Mouse (Mus musculus) frontal cortex, adult (tissue): ENCODE data around the gene Ezr.

ENCODE experiments used
- ATAC-seq: cut with Nextera tagmentation; 2 replicates; pipeline ENCODE4 v1.9.2; 2017; ENCODE audit warnings: mild to moderate bottlenecking, moderate library complexity, mixed read lengths; ENCODE audit not compliant: low TSS enrichment

Gene Ezr

DNA sequence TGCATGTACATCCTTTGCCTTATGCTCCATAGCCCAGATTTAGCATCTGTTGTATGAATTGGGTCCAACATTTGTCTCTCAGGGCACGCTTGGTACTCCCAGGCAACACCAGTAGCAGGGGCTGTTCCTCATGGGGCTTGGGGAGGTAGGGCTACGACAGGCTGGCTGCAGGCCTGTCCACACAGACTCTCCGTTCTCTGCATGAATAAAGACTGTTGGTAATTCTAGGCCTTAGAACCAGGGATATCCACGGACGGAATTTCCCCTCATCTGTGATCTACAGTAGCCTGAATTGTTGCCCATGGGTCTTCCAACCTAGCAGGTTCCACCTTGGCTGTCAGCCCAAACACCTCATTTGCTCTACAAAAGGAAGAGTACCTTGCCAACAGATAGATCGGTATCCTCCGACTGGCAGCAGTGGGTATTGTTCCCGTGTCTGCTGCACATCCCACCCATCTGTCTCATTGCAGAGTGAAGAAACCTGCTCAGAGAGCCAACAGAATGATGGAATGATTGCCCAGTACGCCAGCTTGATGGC, 7.1 kb upstream of the Ezr start:
- ATAC-seq = no peak

GRCm38 (mm10) chr17:6789103-6789502, 6.5 kb upstream of the Ezr start:
- ATAC-seq = no peak

- ATAC-seq = no peak
Observed at GRCm38 (mm10) chr17:6787241-6787640, 4.7 kb upstream of the Ezr start.

- ATAC-seq = no peak
Observed at GRCm38 (mm10) chr17:6783756-6784357, 1.3 kb upstream of the Ezr start.

- ATAC-seq = peak; percentile 29; the same call in 1 of the 2 replicates
Observed at GRCm38 (mm10) chr17:6783006-6783661, 550 bp upstream of the Ezr start.

- ATAC-seq = no peak
Observed at GRCm38 (mm10) chr17:6782033-6782526, 504 bp downstream of the Ezr start.

- no peak for ATAC-seq
Observed at GRCm38 (mm10) chr17:6781273-6781672, 1.3 kb downstream of the Ezr start.

DNA sequence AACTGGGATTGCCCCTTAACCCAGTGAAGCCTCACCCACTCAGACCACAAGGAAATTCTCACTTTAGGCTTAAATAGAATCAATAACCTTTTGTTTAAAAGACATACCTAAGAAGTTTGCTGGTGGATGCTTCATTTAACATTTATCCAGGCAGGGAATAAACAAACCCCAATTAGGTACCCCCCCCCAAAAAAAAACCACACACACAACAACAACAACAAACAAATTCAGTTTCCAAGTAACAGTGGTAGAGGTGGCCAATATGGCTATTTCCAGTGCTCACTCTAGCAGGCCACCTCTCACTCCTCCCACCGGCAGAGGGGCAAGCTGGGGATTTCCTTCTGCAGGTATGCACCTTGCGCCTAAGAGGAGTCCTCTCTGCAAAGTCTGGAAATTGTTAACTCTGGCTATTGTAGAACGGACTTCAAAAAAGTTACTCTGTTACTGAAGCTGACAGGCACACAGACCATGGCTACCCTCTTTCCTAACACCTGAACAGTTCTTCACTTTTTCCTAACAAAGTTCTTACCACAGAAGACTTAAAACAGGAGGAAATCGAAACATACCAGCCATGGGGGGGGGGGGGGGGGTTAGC, 2.0 kb downstream of the Ezr start:
- no peak for ATAC-seq

- no peak for ATAC-seq
Observed at GRCm38 (mm10) chr17:6779632-6780031, 3.0 kb downstream of the Ezr start.

DNA sequence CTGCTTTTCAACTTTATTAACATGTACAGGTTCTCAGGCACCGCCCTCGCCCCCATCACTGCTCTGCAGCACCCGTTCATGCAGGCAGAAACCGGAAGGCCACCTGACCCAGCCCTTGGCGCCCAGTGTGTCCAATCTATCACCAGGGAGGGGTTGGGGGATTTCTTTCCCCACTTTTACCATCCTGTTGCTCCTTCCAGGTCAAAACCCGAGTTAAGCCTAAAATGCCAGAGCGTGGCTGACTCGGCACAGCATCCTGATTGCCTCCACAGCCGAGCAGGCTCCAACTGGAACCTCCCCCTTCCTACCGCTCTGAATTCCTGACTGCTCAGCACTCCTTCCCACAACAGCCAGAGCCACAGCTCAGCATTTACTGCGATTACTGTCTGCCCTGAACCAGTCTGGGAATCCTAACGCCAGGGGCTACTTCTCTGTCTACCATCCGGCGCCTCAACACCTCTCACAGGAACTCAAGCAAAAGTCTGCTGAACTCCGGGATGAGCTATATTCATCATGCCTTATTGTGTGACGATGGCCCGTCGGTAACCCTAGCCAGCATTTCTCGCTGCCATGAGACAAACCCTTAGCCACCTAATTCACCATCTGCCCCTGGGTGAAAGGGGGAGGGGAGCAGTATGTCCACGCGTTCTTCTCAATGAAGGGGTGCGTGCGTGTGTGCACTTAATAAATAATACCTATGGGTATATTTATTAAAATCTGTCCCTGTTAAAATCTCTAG, 3.6 kb downstream of the Ezr start:
- peak; percentile 61; the same call in 1 of the 2 replicates for ATAC-seq

GRCm38 (mm10) chr17:6778332-6778683, 4.3 kb downstream of the Ezr start:
- no peak for ATAC-seq

GRCm38 (mm10) chr17:6777629-6778331, 4.8 kb downstream of the Ezr start:
- ATAC-seq = no peak

DNA sequence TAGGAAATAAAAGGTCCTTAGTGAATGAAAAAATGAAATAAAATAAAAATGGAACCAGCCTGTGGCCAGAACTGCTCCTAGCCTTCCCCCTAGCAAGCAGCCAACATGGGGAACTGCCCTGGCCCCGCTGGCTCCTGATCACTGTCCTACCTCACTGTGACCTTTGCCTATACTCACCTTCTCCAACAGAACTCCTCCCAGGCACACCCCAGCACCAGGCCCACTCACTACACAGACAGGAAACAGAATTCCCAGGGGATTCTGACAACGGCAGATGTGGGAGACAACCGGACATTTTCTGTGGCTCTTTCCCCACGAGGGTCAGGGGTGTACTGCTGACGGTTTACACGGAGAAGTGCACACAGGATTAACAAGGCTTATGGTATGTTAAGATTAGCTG, 5.5 kb downstream of the Ezr start:
- ATAC-seq = no peak

DNA sequence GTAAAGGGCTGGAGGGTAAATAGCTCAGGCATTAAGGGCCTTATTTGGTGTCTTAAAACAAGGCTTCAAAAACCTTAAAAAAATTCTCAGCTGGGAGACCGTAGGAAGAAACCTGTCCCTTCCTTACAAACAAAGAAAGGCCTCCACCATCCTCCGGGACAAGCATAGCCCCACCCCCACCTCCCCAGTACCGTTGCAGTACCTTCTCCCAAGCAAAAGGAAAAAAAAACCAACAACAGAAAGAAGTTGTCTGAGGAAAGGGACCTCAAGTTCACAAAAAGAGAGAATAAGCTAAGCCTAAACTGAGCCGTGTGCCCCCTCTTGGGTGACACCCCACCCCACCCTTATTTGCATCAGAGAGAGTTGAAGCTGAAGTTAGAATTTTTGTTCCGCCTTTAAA, 6.0 kb downstream of the Ezr start:
- ATAC-seq = no peak

DNA sequence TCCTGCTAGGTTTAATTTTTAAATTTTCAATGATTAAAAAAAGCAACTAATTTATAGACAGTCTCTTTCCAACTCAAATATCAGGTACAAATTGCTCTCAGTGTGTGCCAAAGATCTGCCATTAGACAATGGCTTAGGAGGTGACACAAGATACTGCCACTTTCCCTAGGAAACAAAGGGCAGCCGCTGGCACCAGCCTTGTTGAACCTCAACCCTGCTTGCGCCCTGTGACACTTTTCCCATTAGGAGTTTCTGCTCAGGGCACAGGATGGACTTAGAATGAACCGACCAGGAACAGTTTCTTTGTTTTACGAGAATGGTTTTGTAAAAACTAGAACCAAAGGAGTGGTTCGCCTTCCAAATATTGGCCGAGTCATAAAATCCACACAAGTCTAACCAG, 6.5 kb downstream of the Ezr start:
- ATAC-seq = no peak

DNA sequence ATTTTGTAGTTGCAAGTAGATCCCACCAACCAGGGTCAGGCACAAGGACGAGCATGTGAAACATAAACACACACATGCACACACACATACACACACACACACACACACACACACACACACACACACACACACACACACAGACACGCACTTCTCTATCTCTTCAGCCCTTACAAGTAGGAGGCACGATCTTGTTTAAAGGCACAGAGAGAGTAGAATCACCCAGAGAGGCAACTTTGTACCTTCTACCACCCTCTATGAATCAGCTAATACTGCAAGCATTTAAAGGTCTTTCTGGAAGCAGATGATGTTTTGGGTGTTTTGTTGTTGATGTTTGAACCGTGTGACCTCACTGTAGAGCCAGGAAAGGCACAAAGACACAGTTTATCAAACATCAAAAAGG, 6.9 kb downstream of the Ezr start:
- no peak for ATAC-seq

- ATAC-seq = no peak
Observed at GRCm38 (mm10) chr17:6775221-6775620, 7.4 kb downstream of the Ezr start.

- ATAC-seq = no peak
Observed at GRCm38 (mm10) chr17:6773249-6773966, 9.2 kb downstream of the Ezr start.

DNA sequence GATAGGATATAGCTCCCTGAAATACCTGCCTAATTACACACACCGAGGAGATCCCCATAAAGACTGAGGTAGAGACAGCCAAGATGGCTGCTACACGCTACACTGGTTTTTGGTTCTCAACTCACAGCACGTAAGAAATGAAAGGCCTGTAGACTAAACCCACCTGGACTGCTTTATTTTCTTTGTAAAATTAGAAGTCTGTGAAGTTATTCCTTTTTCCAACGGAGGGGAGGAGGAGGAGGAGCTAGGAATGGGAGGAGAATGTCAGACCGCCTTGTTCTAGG, 10.2 kb downstream of the Ezr start:
- ATAC-seq = no peak

DNA sequence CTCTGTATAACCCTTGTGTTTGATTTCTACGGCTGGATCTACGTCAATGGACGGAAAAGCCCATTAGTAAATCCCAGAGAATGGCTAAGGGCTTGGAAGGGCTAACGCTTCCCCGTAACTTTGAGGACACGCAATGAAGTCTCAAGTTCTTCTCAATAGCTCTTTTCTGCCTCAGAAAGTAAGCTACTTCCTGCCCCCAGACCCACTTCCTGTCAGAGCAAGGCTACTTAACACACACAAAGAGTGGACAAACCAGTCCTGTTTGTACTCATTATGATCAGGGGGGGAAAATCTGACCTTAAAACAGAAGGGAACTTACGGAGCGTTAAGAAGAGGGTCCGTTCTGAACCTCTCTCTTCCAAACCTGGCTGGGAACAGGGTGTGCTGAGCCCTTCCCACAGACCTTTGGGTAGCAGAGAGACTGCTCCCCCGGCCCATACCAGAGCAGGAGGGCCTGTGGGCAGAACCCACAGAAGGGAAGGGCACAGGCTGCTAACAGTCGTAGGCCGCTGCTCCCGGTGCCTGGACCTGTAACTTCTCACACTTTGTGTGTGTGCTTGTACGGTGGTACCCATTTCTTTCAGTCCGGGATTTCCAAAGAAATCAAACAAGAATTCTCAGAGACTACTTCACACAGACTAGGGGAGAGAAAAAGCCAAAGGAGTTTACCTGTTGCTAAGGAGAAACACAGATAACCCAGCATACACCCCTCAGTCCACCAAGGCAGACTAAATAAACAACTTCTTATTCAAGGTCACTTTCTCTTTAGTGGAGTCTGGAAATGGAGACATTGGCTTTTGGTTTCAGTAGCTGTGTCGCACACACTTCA, 10.7 kb downstream of the Ezr start:
- no peak for ATAC-seq
